Mouse (Mus musculus) thymus, postnatal 36 days (tissue): ENCODE measurements around the gene Plpp3.

Source experiments
- DNase-seq, 2 experiments: peaks; one replicate each; pipeline ENCODE4 v3.0.0; 2022; ENCODE audit warnings: mixed read lengths in 2 of 2

Plpp3 gene

DNA sequence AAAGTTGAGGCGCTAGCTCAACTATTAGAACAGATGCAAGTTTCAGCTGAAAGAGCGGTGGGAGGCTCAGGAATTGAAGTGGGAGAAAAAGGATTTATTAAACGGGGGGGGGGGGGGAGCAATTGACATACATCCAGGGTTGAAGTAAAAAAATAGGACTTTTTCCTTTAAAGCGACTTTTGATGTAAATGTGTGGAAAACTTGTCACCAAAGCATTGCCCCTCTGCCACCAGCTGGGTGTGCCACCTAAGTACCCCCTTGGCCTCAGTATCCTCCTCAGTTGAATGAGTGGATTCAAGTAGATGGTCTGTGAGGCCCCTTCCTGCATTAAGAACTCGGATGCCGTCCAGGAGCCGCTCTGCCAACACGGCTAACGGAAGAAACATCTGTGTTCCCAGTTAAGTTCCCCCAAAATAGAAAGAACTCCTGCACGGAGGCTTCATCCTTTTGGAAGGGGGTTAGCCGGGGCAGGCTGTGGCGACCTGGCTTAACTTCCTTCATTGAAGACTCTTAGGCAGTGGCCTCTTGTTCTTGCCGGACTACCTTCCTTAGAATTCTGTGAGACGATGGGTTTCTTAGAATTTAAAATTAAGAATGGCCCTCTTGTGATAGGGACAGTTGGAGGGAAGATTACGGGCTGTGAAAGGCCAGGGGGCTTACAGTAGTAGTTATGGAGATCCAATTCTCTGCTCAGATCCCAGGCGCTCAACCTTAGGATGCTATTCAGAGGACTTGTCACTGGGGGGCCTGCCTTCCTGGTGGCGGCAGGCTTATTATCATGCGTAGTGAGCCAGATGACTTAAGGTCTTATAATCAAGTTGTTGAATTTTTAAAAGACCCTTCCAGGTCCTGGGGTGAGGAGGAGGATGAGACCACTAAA is 1.7 kb downstream of the Plpp3 start:
- no peak for DNase-seq

DNA sequence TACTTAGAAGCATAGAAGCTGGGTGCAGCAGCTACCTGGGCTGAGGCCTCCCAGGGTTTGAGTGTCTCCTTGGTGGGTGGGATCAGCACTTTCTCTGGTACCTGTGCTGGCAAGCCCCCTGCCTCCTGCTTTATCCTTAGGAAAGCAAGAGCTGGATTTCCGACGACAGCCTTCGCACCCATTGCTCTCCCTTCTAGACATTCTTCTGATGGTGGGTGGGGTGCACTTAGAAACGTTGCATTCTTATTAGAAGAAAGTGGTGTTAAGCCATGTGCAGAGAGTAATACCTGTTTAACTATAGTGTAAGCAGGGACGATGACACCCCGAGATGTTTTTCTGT is 2.4 kb downstream of the Plpp3 start:
- DNase-seq: no peak

DNA sequence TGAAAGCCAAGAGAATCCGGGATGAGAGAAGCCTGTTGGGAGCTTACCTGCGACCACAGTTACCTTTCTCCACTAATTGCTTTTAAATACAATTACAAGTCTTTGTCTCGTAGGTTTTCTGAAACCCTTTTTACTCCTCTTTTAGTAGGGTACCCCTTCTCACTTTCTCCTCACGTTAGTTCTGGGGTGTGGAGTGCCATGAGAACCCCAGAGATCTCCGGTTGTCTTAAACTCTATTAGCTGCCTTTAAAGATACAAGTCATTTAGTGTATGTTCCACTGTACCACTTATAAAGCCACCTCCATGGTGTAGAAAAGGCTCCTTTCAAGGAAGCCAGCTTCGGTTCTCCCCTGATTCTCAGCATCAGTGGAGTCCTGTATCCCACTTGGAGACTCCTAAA is 3.3 kb downstream of the Plpp3 start:
- no peak for DNase-seq

DNA sequence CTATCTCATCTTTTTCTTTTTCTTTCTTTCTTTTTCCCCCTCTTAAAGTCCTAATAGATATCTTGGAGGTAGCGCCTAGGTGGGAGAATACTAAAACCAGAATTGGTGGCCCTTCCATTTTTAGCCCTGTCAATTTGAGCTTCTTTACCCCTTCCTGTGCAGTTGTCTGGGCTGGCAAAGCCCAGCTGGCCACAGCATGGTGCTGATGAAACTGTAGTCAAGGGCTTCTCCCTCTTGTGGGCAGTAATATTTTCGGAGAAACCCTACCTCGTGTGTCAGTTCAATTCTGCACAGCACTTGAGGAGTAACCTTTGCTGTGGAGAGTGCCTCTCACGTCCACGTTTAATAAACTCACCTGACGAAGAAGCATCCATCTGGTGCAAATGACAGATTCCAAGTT is 4.9 kb downstream of the Plpp3 start:
- no peak for DNase-seq

DNA sequence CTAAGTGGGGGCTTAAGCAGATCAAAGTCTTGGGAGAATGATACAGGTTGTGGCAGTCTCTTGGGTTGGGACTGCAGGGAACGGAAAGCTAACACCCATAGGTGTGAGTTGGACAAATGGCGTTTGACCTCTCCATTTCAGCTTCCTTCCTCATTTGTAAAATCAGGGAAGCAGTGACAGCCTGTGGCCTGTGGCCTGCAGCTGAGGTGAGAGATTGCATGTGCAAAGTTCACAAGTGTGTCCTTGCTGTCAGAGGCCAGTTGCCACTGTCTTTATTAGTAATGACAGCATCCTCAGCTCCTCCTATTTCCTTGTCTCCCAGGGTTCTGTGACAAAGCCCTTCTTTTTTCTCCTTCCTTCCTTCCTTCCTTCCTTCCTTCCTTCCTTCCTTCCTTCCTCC is 5.5 kb downstream of the Plpp3 start:
- no peak for DNase-seq

DNA sequence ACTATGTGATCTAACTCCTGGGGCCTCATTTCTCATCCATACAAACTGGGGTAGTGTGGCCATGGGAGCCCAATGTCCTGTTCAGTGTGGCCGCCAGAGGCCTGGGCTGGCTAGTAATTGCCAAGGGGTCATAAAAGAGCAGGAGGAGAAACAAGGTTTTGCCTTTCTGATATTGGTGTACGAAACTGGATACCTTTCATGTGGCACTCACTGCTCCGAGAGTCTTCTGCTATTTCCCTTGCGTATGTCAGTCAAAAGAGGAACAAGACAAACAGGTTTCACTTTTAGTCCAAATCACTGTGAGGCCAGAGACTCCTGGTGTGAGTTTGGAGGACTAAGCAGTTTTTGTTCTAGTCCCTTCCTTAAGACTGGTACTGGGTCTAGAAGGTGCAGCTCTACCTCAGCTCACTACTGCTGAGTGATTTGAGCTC is 6.8 kb downstream of the Plpp3 start:
- no peak for DNase-seq

DNA sequence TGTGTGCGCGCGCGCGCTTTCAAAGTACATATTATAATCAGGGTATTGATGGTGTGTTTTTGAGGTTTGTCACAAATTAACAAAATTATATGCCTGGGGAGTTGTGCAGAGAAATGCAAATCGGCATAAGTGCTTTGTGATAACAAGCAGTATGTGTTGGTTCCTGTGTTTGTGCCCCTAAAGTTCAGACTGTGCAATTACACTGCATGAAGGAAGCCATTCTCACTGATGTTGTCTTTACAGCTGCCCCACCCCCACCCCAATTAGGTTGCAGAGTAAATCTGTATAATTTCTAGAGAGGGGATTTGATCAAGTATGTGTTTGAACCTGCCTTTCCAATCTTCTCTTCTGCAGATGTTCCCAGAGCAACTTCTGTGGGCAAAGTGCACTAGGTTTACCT is 7.8 kb downstream of the Plpp3 start:
- no peak for DNase-seq

DNA sequence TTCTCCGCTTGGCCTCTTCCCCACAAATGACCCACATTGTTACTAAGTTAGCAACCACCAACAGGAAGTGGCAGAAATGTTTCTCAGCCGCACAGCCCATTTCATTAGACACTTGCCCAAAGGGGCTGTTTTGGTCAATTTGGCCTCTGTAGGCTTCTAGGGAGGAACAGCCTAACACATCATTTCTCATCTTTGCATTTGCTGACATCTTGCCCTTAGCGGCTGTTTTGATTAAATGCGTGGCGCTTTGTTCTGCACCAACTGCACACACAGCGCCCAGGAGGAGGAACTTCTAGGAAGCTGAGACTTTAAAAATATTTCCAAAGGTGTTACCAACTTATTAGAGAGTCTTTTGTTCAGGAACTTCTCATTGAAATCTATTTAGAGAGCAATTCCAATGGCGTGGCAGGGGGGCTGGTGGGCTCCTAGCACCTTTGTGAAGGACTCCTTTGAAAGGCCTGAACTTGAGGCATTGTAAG is 12.0 kb downstream of the Plpp3 start:
- DNase-seq: no peak

DNA sequence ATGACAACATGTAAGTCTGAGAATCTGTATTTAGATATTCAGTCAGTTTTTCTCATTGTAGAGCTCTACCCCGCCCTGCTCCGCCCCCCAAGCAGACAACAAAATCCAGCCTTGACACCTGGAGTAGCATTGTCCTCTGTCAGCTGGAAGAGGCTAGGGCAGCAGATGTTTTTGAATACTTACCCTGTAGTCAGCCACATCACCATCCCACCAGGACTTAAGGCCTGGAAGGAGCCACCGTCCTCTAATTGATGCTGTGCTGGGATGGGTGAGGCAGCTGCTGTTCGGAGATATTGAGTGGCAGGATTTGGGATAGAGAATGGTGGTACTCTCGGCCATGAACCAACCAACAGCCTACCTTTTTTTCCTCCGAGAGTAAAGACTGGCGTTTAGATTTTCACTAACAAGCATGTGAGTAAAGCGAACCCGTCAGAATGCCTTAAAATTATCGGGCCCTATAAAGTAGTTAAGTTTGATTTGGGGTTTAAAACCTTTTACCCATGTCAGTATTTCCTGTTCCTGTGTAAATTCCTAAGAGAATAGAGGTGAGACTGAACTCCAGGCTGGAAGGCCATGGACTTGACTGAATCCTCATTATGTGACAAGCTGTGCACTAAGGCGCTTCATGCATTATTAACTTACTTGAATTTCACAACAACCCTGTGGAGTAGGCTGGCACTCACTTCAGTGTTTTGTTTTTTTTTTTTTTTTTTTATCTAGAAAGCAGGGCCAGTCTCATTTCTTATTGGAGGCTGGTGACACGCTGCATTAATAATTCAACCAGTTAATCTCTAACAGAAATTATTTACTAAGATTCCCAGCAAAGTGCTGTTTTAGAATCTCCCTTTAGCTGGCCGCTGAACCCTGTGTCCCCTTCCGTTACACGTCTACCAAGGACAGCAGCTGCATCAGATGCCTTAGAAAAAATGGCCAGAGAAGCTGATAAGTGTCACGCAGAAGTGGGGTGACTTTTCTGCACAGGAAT is 13.0 kb downstream of the Plpp3 start:
- no peak for DNase-seq

DNA sequence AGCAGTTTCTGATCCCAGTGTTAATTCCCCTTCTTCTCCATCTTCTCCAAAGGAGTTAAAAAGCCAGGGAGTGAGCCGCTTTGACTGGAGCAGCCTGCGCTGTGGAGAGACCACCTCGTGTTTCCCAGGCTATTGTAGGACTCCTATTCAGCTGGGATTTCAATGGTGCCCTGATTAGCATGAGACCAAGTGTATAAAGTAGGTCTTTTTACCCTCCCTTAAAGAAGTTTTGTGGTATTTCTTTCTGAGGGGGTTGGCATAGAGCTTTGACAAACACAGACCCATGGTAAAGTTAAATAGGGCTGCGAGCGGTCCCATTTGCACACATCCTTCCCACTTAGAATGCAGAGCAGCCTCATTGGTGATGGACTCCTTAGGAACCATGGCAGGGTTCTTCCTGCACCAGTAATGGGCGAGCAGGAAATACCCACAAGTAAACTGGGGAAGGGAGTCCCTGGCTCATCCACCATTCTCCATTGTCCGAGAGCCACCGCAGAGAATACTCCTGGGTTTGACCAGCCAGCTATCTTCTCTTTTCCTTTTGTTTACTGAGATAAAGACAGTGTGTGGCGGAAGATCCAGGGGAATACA is 13.8 kb downstream of the Plpp3 start:
- DNase-seq: no peak

DNA sequence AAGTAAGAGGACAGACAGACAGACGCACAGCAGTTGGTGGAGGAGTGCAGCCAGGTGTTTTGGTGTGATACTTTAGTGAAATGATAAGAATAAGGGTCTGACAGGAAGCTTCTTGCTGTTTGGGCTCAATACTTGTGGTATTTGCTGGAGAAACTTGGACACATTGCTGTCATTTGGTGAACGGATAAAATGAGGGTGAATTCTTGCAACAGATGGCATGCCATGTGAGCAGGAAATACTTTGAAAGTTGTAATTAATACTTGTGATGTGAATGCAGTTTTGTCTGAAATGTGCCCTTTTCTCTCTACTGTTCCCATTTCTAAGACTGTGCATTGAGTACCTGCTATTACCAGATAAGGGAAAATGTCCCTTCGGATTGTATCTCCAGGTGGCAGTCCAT is 14.3 kb downstream of the Plpp3 start:
- DNase-seq: no peak

DNA sequence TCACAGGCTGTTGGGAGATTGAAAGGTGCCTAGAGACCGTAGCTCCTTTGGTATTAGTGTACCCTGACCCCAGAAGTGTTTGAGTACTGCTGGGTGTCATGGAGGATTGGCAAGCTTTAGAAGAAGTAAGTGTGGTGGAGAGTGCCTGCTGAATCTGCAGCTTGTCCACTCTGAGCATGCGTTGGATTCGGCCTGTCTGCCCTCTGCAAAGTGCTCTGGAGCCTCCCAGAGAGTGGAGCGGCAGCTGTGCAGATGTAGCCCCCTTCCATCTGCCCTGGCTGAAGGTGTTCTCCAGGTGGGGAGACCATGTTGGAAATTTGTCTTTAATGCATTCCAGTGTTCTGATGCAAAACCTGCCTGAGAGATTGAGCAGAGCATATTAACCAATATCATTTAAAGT is 17.6 kb downstream of the Plpp3 start:
- no peak for DNase-seq

DNA sequence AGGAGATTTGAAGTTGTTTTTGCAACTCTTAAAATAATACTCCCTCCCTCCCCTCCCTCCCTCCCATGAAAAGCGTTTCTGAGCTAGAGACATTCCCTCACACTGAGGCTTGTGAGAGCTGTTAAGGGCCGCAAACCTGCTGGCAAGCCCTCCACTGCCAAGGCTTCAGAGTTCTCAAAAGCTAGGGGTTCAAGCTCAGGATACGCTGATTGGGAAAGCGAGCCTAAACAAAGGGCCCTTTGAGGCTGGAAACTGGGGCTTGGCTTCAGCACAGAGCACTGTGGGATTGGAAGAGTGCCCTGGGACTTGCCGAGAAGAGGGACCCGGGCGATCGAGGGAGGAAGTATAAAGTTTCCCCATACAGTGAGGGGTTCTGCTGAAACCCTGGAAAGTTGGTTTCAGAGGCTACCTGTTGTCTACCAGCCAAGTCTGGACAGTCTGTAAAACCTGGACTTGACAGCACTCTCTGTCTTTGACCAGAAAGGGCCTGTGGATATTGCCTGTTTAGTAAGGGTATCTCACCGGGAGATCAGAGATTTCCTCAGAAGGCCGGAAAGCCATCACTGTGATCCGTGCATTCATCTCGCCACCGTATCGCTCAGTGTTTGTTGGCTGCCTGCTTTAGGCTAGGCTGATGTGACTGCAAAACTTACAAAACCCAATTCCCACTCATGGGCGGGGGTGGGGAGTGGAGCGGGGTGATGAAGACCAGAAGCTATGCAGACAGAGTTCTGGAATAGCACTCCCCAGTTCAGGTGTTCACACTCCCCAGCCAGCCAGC is 18.3 kb downstream of the Plpp3 start:
- no peak for DNase-seq

DNA sequence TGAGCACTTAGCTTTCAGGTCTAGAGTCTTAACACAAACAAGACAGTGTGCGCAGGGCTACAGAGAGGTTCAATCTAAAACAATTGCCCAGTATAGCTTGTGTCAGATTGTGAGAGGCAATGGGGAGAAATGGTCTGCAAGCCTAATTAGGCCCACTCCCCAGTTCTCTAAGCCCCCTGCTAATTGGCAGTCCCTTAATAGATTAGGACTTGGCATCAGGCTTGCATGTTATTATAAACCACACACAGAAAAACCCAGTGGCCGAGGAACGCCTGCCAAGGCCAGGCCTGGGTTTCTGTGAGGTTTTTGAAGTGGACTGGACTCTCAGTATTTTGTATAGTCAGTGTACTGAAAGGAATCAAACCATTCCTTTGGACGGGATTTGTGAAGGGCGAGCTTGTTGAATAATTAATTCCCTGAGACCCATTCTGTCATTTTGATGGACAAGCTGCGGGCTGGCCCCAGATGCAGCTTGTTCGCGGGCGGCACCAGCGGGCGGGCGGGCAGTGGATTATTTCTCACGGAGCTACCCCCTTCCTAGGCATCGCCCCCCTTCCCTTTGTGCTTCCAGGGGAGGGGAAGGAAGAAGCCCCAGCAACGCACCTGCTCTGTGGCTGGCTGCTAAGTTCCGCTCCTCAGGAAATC is 24.0 kb downstream of the Plpp3 start:
- DNase-seq: no peak

DNA sequence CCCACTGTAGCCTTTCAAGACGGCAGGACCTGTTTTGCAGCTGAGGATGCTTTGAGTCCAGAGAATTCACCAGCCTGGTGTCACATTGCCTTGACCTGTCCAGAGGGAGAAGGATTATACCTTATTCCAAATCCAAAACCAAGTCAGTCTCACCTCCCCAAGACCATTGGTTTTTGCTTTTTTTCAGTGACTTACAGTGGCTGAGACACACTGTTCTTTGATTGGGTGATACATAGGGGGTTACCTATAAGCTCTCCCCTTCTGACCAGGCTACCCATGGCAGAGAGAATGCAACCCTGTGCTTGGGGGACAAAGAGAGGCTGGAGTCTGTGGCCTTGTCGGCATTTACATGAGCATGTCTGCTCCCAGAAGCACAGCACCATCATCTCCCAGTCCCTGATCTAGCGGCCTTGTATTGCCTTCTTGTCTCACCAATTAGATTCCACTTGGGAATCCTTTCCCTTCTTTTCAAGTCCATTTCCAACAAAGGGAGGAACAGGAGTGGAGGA is 24.6 kb downstream of the Plpp3 start:
- no peak for DNase-seq

DNA sequence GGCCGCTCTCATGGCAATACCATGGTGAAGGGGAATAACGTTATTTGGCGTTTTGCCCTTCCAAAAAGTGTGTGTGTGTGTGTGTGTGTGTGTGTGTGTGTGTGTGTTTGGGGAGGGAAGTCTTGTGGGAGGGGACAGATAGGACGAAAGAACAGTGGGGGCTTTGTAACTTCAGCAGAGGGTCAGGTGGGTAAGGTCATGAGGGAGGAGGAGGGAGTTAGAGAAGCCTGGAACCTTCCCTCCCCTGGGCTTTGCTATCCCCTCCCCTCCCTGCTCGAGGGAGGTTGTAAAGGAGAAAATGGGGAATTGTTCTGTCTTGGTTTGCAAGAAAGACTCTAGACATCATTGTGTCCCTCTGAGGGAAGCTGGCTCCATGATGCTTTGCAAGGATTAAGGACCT is 25.1 kb downstream of the Plpp3 start:
- DNase-seq: no peak

DNA sequence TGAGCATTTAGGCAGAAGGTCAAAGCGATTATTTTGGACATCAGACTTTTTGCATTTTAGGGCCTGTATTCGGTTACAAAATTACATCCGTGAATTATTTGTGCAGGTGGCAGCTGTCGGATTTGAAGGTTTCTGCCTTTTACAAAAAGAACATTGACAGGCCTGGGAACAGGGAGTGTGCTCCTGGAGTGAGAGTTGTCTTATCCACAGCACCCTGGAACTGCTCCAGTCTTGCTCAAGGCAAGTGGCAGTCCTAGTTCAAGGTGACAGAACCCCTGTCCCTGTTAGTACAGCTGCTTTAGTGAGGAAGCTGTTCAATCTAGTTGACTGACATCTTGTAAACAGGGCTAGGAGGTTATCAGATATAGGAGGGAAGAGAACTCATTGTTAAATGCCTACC is 27.3 kb downstream of the Plpp3 start:
- DNase-seq: no peak

DNA sequence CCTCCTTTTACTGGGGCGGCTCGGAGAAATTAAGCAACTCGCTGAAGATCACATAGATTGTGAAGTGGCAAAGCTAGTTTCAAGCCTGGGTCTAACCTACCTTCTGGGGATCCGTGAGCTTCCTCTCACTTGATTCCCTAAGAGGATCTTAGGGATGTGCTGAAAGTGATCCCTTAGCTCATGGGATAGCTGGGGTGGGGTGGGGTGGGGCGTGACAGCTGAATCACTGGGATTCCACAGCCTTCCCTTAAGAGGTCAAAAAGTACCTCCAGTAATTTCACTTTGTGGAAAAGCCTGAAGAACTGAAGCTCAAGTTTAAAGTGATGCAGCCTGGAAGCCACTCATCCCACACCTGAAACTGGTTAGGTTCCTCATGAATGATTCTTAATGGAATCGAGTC is 27.8 kb downstream of the Plpp3 start:
- DNase-seq: no peak

DNA sequence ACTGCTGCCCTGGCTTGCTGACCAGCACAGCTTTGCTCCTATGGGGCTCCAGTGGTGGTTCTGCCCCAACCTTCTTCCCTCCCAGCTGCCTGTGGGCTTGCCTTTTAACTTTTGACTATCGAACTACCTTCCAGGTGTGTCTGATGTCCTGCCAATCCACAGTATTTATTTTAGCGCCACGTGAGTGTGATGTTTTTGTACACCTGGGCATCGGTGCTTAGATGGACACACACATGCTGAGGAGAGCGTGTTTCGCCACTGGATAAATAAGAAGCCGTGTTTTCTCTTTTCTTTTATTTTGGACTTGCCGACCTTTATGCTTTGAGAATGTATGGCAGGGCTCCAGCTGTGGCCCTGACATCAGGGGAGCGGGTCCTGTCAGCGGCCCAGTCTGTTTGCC is 29.5 kb downstream of the Plpp3 start:
- DNase-seq: no peak

DNA sequence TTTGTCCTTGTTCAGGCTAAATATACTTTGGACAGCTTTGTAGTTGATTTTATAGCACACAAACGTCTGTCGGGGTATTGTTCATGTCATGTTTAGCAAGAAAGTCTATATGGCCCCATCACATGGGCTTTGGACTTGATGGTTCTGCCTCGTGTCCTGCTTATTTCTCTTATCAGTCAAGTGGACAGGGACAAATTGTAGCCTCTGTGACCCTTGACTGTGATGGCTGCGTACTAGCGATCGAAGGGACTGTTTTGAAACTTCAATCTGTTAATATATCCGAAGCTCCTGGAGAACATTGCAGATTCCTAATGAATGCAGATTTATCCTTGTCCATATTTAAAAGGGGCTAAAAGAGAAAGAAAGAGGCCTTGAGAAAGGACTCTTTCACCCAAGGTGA is 30.7 kb downstream of the Plpp3 start:
- DNase-seq: no peak

DNA sequence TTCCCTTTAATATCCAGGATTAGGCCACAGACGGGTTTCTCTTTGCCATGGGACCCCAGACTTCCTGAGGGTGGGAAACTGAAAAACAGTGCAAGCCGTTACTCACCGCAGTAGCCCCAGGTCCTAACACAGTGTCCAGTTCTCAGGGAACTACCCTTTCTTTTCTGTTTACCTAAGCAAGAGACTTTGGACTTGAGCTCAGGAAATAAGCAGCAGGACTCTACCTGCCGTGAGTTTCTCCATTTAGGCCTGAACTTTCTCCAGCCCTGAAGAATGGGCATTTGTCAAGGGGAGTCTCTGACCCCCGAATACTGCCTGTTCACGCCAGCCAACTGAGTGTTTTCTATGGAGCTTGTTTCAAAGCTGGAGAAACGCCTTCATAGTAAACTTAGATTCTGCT is 31.7 kb downstream of the Plpp3 start:
- no peak for DNase-seq

DNA sequence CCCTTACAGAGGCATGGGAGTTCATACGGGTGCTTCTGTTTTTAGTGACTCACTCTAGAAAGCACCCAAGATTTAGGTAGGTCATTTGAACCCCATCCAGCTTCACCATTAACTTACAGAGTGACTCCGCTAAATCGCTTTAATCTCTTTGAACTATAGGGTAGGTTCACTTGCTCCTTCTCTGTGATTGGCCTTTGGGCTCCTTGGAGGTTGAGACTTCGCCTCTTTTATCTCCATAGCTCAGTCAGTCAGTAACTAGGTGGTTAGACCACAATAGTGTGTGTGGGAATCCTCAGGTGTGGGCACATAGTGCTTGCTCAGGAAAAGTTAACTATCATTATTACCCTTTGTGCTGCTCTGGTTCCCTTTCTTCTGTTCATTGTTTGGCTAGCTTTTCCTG is 33.7 kb downstream of the Plpp3 start:
- DNase-seq: peak in 1 of 2 experiments; percentile 7
